Mouse (Mus musculus) olfactory bulb, adult 2 months (tissue): ENCODE data around the gene Rpusd3.

Source experiments
- CTCF ChIP-seq: fragments of 200-500 bp; IDR thresholded peaks from 2 replicates; pipeline ENCODE4 v1.5.1; 2012; ENCODE audit warnings: low read depth, mild to moderate bottlenecking, low read length, moderate library complexity; ENCODE audit not compliant: insufficient read depth
- POLR2A ChIP-seq: fragments of 200-500 bp; IDR thresholded peaks from 2 replicates; pipeline ENCODE4 v1.6.1; 2012; ENCODE audit warnings: mild to moderate bottlenecking, low read depth, low read length, moderate library complexity; ENCODE audit not compliant: insufficient read depth

DNA sequence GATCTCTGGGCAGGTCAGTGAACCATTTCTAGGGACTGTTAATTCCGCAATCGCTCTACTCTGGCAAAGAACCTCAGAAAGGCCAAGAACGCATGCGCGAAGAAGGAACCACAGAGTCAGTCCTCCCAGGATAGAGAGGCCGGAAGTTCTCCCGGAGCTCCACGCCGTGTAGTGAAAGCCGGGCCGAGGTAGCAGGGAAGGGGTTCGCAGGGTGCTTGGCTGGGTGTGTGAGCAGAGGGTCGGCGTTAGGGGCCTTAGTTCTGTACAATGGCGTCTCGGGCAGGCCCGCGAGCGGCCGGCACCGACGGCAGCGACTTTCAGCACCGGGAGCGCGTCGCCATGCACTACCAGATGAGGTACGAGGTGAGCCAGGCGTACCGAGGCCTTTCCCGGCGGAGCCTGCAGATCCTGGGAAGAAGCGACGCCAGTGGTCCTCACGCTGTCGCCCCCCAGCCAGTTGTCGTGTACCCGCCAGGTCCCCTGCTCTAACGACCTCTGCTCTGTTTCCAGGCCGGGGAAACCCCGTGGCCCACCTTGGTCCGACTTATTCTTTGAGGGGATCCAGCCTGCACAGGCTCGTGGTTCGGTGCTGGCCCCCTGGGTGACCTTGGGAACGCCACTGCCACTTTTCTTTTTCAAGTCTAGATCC, 23.4 kb upstream of the Rpusd3 start, which contains the start of gene Jagn1:
- TF ChIP-seq CTCF (no peak), POLR2A (peak; percentile 46; the same call in 1 of the 2 replicates)
